Comparison of ENCODE assay signal across 33 mouse cellular contexts in the genomic region with DNA sequence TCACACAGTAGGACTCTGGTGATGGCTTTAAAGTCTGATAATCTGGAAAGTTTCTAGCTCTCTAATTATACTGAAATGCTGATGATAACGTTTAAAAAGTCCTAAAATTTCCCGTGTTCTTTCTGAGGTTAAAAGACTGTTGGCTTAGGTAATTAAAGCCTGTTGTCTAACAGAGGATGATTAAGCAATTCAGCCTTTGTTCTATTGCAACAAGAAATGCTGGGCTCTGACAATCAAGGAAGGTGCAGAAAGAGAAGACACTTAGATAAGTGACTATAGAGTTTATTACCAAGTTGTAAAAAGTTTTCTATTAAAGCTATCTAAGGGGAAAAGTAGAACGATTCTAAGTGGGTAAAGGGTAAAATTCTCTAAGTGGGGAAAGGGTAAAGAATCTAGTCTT.
"Had no signal": no experiment of that assay in that cellular context is flagged by ENCODE, and none has a peak within 500 bp of the region (broad histone marks: within the 10 kb centered on the region; RNA-seq: fewer than 3 reads in every experiment).

No protein-coding gene starts in this region.

- H3K27me3 ChIP-seq: heart, embryonic 12.5 days; heart, embryonic 13.5 days; heart, embryonic 15.5 days; hindbrain, embryonic 12.5 days; hindbrain, embryonic 13.5 days; hindbrain, embryonic 15.5 days; intestine, embryonic 15.5 days; kidney, embryonic 15.5 days had no signal

- H3K36me3 ChIP-seq: heart, embryonic 10.5 days; heart, embryonic 12.5 days; heart, embryonic 13.5 days; heart, embryonic 15.5 days; hindbrain, embryonic 10.5 days; hindbrain, embryonic 12.5 days; hindbrain, embryonic 13.5 days; hindbrain, embryonic 15.5 days; intestine, embryonic 15.5 days; kidney, embryonic 15.5 days had no signal

- ATAC-seq: hindbrain, embryonic 16.5 days; hindbrain, postnatal 0 days; inflammation-experienced regulatory T-cells, adult 6 months; intestine, embryonic 15.5 days had no signal

- DNase-seq: heart, postnatal 10 days; heart, postnatal 14 days; heart, postnatal 36 days; heart, postnatal 4 days; kidney, adult 11 months; kidney, adult 18-20 months; kidney, adult 2 months; kidney, adult 8-10 months; kidney, adult 9 months; kidney, postnatal 10 days; kidney, postnatal 14 days; kidney, postnatal 25 days; kidney, postnatal 36 days; kidney, postnatal 4 days; layer of hippocampus, adult 9-11 months; layer of hippocampus, postnatal 36 days had no signal

- H3K4me3 ChIP-seq: heart, embryonic 10.5 days; heart, embryonic 12.5 days; heart, embryonic 13.5 days; heart, embryonic 15.5 days; hindbrain, embryonic 10.5 days; hindbrain, embryonic 12.5 days; hindbrain, embryonic 13.5 days; hindbrain, embryonic 15.5 days; intestine, embryonic 15.5 days; kidney, embryonic 15.5 days; layer of hippocampus, adult 2 months had no signal

- H3K27ac ChIP-seq: heart, embryonic 10.5 days; heart, embryonic 13.5 days; heart, embryonic 15.5 days; hindbrain, embryonic 10.5 days; hindbrain, embryonic 12.5 days; hindbrain, embryonic 13.5 days; hindbrain, embryonic 14.5 days; hindbrain, embryonic 15.5 days; hindbrain, postnatal 0 days; intestine, embryonic 15.5 days; kidney, embryonic 15.5 days; kidney, postnatal 0 days; layer of hippocampus, adult 2 months had no signal

- H3K4me1 ChIP-seq: heart, embryonic 10.5 days; heart, embryonic 12.5 days; heart, embryonic 13.5 days; heart, embryonic 15.5 days; hindbrain, embryonic 10.5 days; hindbrain, embryonic 12.5 days; hindbrain, embryonic 13.5 days; hindbrain, embryonic 15.5 days; intestine, embryonic 15.5 days; kidney, embryonic 15.5 days had no signal

- H3K9ac ChIP-seq: heart, embryonic 12.5 days; heart, embryonic 13.5 days; heart, embryonic 15.5 days; hindbrain, embryonic 12.5 days; hindbrain, embryonic 13.5 days; hindbrain, embryonic 14.5 days; hindbrain, embryonic 15.5 days; intestine, embryonic 15.5 days; kidney, embryonic 15.5 days had no signal

- H3K9me3 ChIP-seq: heart, embryonic 15.5 days; intestine, embryonic 15.5 days; kidney, embryonic 15.5 days had no signal

- H3K4me2 ChIP-seq: heart, embryonic 11.5 days; heart, embryonic 12.5 days; heart, embryonic 13.5 days; heart, embryonic 15.5 days; hindbrain, embryonic 12.5 days; hindbrain, embryonic 13.5 days; hindbrain, embryonic 14.5 days; hindbrain, embryonic 15.5 days; intestine, embryonic 15.5 days; kidney, embryonic 15.5 days had no signal
